Mouse (Mus musculus): ENCODE results near the gene Zfp326. TPM values are rescaled to one million over a fixed set of nuclear protein-coding genes. Genes with fewer than 3 reads are reported as not detected.

Gene Zfp326
- total RNA-seq (2023), result 10 to 100 TPM; 12.9 to 15.3 TPM

DNA sequence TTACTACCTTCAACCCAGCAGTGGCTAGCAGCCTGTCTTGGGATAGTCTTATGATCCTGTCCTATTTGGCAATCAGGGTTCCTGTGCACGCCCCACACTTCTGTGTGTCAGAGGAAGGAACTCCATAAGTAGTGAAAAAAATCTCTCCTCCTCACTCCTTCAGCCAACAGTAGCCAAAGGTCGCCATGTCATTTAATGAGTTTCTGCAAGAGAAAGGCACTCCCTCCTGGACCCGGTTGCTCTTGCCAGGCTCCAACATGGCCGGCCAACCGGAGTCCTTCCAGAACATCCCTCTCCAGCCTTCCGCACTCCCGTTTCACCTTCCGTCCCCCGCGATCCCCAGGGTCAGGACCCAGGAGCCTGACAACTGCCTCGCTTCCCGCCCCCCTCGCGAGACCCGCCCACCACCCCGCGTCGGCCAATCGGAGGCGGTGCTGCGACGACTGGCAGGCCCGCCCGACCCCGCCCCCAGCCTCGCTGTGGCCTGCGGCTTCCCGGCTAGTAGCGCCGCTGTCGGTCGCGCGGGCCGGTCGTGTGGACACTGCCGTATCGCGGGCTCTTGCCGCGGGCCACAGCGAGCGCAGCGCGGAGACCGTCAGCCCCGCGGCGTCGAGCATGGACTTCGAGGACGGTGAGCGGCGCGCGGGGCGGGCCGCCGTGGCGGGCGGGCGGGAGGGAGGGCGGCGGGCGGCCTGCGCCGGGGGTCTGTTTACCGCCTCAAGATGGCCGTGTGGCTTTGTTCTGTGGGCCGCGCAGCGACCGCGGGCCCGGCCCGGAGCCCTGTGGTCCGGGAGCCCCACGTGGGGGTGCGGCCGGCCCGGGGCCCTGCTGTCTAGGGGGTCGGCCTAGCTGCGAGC lies at the start of gene Zfp326:
Zfp326 (plus strand) TSS at position 498 of the 857 bp plus-strand sequence.

Other genes starting within 250 kb of the Zfp326 start
- gene Lrrc8d, start 176.6 kb upstream of the Zfp326 start, total RNA-seq (2023), result 100 to 1,000 TPM in 1 of 2 experiments, 10 to 100 TPM in 1; 98.5 to 111 TPM

Measured in neutrophil, adult 83 days (primary cell).